Mouse (Mus musculus) lung, embryonic 14.5 days (tissue): ENCODE results near the gene Gdpgp1. TPM values are rescaled to one million over a fixed set of nuclear protein-coding genes. Genes with fewer than 3 reads are reported as not detected.

Experiments
- ATAC-seq: fragments of 200-750 bp; cut with Nextera tagmentation; 2 replicates; pipeline ENCODE4 v1.8.0; 2017; ENCODE audit warnings: mild to moderate bottlenecking, moderate TSS enrichment, moderate library complexity; ENCODE audit not compliant: insufficient read depth
- DNase-seq: peaks from one replicate; pipeline ENCODE4 v3.0.0-alpha.2; 2015
- H3K27ac ChIP-seq: fragments of 300-500 bp; sonication (generic); 2 replicates; pipeline ENCODE4 v1.5.1; 2014; ENCODE audit warnings: low read depth, mild to moderate bottlenecking, moderate library complexity
- H3K27me3 ChIP-seq: fragments of 300-500 bp; sonication (generic); 2 replicates; pipeline ENCODE4 v1.6.1; 2014; ENCODE audit warnings: low read length, control low read depth; ENCODE audit not compliant: insufficient read depth
- H3K36me3 ChIP-seq: fragments of 300-500 bp; sonication (generic); 2 replicates; pipeline ENCODE4 v1.6.1; 2014; ENCODE audit warnings: control low read depth; ENCODE audit not compliant: insufficient read depth
- H3K4me1 ChIP-seq: fragments of 300-500 bp; sonication (generic); 2 replicates; pipeline ENCODE4 v1.6.1; 2014; ENCODE audit warnings: antibody characterized with exemption, control low read depth; ENCODE audit not compliant: insufficient read depth
- H3K4me2 ChIP-seq: fragments of 300-500 bp; sonication (generic); 2 replicates; pipeline ENCODE4 v1.6.1; 2014; ENCODE audit warnings: mild to moderate bottlenecking
- H3K4me3 ChIP-seq: fragments of 300-500 bp; sonication (generic); 2 replicates; pipeline ENCODE4 v1.5.1; 2014; ENCODE audit warnings: low read depth, low read length
- H3K9ac ChIP-seq: fragments of 300-500 bp; sonication (generic); 2 replicates; pipeline ENCODE4 v1.6.1; 2014
- H3K9me3 ChIP-seq: fragments of 300-500 bp; sonication (generic); 2 replicates; pipeline ENCODE4 v1.6.1; 2016; ENCODE audit warnings: low read depth, low read length, control low read depth
- CTCF ChIP-seq: IDR thresholded peaks from 2 replicates; pipeline ENCODE4 v1.5.1; 2016; ENCODE audit warnings: antibody characterized with exemption, low read depth
- WGBS: fragments of 180-500 bp; shearing (Covaris S2); extraction: QIAGEN DNeasy Blood & Tissue Kit; methylation state at CpG from one replicate; pipeline ENCODE4 v1.1.7; 2014; 5-methylcytosine and 5-hydroxymethylcytosine counted together
- polyA plus RNA-seq: library from polyadenylated mRNA; unstranded; fragments of >200 nt; fragmentation: Nextera tagmentation; extraction: Ambion mirVana; gene quantifications from 2 replicates; pipeline ENCODE4 v1.2.1, GENCODE M21; 2014

Gene Gdpgp1
- polyA plus RNA-seq, 1 experiment from 2014 or later = 4.0 TPM

- ATAC-seq = no peak
- Histone ChIP-seq H3K36me3 (no peaks in the 10 kb centered on the region), H3K4me1 (peaks cover 18% of the 10 kb centered on the region), H3K27ac (0 out of 2 replicates have a peak overlapping the region, but pooled peaks have one; percentile 5), H3K9me3 (no peaks in the 10 kb centered on the region), H3K4me3 (peak overlapping the region; percentile 57; the same call in 1 of the 2 replicates), H3K27me3 (no peaks in the 10 kb centered on the region), H3K9ac (peak overlapping the region; percentile 54), H3K4me2 (peak overlapping the region; percentile 85)
- WGBS = 69% methylated on average over 12 of the region's 12 CpGs
- TF ChIP-seq CTCF = no peak
- no peak for DNase-seq
Observed at GRCm38 (mm10) chr7:80187501-80187900, 45.2 kb upstream of the Gdpgp1 start.

- Histone ChIP-seq H3K36me3 (no peaks in the 10 kb centered on the region), H3K4me2 (no peak overlapping the region), H3K9me3 (no peaks in the 10 kb centered on the region), H3K27me3 (no peaks in the 10 kb centered on the region), H3K4me3 (no peak overlapping the region), H3K4me1 (peaks cover 23% of the 10 kb centered on the region), H3K27ac (no peak overlapping the region; the same call in 1 of the 2 replicates), H3K9ac (no peak overlapping the region)
- ATAC-seq (no peak), DNase-seq (no peak)
- WGBS = 92% methylated on average over 2 of the region's 2 CpGs
- no peak for TF ChIP-seq CTCF
Observed at GRCm38 (mm10) chr7:80188579-80189125, 44.0 kb upstream of the Gdpgp1 start.

- Histone ChIP-seq H3K4me1 (peaks cover 28% of the 10 kb centered on the region), H3K27me3 (no peaks in the 10 kb centered on the region), H3K9me3 (no peaks in the 10 kb centered on the region), H3K9ac (no peak overlapping the region), H3K4me3 (no peak overlapping the region), H3K36me3 (no peaks in the 10 kb centered on the region), H3K4me2 (no peak overlapping the region), H3K27ac (no peak overlapping the region; the same call in 1 of the 2 replicates)
- WGBS = 53% methylated on average over 11 of the region's 11 CpGs
- no peak for TF ChIP-seq CTCF
- ATAC-seq (no peak), DNase-seq (peak; percentile 55)
Observed at GRCm38 (mm10) chr7:80189147-80189933, 43.3 kb upstream of the Gdpgp1 start.

- H3K27ac ChIP-seq = peak overlapping the region; percentile 77; the same call in 1 of the 2 replicates
- H3K4me1 ChIP-seq = peaks cover 24% of the 10 kb centered on the region
- H3K4me2 ChIP-seq = no peak overlapping the region
- H3K27me3 ChIP-seq = no peaks in the 10 kb centered on the region
- H3K9ac ChIP-seq = no peak overlapping the region
- 61% methylated on average over 5 of the region's 5 CpGs for WGBS
- no peaks in the 10 kb centered on the region for H3K9me3 ChIP-seq
- no peaks in the 10 kb centered on the region for H3K36me3 ChIP-seq
- DNase-seq (peak; percentile 36), ATAC-seq (peak; percentile 16; the same call in 1 of the 2 replicates)
- H3K4me3 ChIP-seq = no peak overlapping the region
- TF ChIP-seq CTCF = no peak
Observed at GRCm38 (mm10) chr7:80191455-80191854, 41.2 kb upstream of the Gdpgp1 start.

DNA sequence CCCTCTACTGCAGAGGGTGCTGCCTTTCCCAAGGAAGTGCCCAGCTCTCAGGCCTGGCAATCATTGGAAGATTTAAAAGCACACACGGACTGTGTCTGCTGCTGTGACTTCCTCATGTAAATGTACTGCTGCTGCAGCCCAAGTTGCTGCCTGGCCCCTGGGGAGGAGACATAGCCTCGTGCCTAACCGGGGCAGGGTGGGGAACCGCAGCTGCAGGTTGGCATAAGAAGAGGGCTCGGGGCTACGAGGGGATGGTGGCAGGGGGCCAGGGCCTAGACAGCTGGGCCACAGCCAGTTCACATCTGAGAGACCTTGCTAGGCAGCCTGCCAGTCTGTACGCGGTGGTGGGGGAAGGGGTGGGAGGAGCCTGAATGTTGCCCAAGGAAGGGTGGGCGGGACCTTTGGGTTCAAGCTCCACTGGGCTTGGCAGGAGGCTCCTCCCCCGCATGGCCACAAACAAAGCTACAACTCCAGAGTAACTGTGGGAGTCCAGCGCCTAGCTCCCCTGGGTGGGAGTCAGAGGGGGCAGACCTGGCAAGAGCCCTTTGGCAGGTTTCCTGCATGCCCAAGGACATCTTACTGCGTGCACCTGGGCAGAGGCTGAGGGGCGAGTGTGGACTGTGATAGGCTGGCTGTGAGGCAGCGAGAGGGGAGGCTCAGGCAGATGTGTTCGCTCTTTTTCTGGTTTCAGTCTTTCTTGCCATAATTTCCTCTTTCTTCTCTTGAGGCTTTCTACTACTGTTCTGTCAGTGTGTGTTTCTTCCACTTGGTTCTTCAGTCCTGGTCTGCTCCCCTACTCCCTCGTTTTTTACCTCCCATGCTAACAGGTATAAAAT, 40.2 kb upstream of the Gdpgp1 start:
- H3K4me1 ChIP-seq = peaks cover 24% of the 10 kb centered on the region

DNA sequence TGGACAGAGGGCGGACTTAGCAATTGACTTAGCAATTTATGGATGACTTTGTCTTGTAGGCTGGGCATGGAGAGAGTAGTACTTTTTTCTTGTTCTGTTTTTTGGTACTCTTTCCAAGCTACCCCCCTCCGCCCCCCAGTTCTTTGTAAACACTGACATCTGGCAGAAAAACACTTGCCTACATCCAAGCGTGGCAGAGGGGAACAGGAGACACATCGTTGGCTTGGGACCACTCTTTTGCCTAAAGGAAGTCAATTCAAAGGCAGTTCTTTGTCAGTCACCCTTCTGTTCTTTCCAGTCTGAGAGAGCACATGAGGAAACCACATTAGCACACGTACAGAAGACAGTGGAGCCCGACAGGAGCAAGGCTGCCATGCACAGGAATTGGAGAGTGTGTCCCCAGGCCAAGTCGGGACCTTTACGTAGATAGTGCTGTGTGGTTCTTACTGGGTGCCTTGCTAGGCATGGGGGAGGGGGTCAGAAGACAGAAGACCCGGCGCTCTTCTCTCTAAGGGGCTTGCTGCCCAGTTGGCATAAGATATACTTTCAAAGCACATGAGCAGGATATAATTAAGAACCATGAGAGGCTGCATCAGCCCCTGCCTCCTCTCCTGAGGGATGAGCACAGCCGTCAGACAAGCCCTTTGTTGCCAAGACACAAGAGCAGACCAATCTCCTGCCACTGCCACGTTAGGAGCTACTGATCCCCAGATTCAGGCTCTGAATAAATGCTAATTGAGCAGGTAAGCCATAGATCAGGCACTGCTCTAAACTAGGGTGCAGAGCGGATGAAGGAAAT, 38.5 kb upstream of the Gdpgp1 start:
- H3K36me3 ChIP-seq = no peaks in the 10 kb centered on the region
- WGBS = 67% methylated on average over 13 of the region's 13 CpGs
- no peak overlapping the region for H3K4me3 ChIP-seq
- peak; percentile 24 for DNase-seq
- no peak for TF ChIP-seq CTCF
- H3K9ac ChIP-seq = no peak overlapping the region
- peaks cover 22% of the 10 kb centered on the region for H3K4me1 ChIP-seq
- H3K27me3 ChIP-seq = no peaks in the 10 kb centered on the region
- H3K27ac ChIP-seq = 0 out of 2 replicates have a peak overlapping the region, but pooled peaks have one; percentile 25
- H3K4me2 ChIP-seq = no peak overlapping the region
- no peak for ATAC-seq
- H3K9me3 ChIP-seq = no peaks in the 10 kb centered on the region

More for the DNA sequence above, 40.2 kb upstream of the Gdpgp1 start:
- H3K9ac ChIP-seq = peak overlapping the region; percentile 24
- peak; percentile 93 for DNase-seq
- peak overlapping the region; percentile 29 for H3K4me3 ChIP-seq
- 11% methylated on average over 16 of the region's 16 CpGs for WGBS
- TF ChIP-seq CTCF = no peak
- H3K9me3 ChIP-seq = no peaks in the 10 kb centered on the region
- ATAC-seq = peak; percentile 85
- H3K27ac ChIP-seq = peak overlapping the region; percentile 77
- peak overlapping the region; percentile 65 for H3K4me2 ChIP-seq
- no peaks in the 10 kb centered on the region for H3K27me3 ChIP-seq
- H3K36me3 ChIP-seq = no peaks in the 10 kb centered on the region
